Mouse (Mus musculus) regulatory T cell (primary cell): ENCODE data around the gene Ctxn1.

Experiments used
- in situ Hi-C: fragments of 300-600 bp; cut with MboI, MseI; formaldehyde crosslinking; loops from one replicate; pipeline ENCODE4 v1.15.1; 2025; ENCODE audit warnings: high pct_unique_total_duplicates

Ctxn1 gene

GRCm38 (mm10) chr8:4214006-4214980, 44.8 kb downstream of the Ctxn1 start:
- in situ Hi-C loops = no loop called here

- in situ Hi-C loops = no loop called here
Measured at GRCm38 (mm10) chr8:4213210-4214005, 45.7 kb downstream of the Ctxn1 start.

- in situ Hi-C loops = no loop called here
Measured at GRCm38 (mm10) chr8:4212809-4213209, 46.3 kb downstream of the Ctxn1 start.

GRCm38 (mm10) chr8:4211097-4211496, 48.0 kb downstream of the Ctxn1 start:
- in situ Hi-C loops = no loop called here
